Mouse (Mus musculus) hindbrain, embryonic 15.5 days (tissue): Measurements from ENCODE around the gene Hsd17b6. TPM values are rescaled to one million over a fixed set of nuclear protein-coding genes. Genes with fewer than 3 reads are reported as not detected.
A peak's percentile ranks its signal among the peaks of the same experiment; 100 is the strongest.

Experiments
- ATAC-seq: fragments of 200-750 bp; cut with Nextera tagmentation; 2 replicates; pipeline ENCODE4 v1.8.0; 2017; ENCODE audit warnings: low read depth, moderate number of reproducible peaks, moderate TSS enrichment; ENCODE audit not compliant: low FRiP score
- H3K27ac ChIP-seq: fragments of 300-500 bp; sonication (generic); replicated peaks from 2 replicates; pipeline ENCODE4 v1.5.1; 2015; ENCODE audit warnings: mild to moderate bottlenecking, inconsistent platforms
- H3K27me3 ChIP-seq: fragments of 300-500 bp; sonication (generic); 2 replicates; pipeline ENCODE4 v1.6.1; 2015; ENCODE audit warnings: control low read depth, inconsistent platforms
- H3K36me3 ChIP-seq: fragments of 300-500 bp; sonication (generic); 2 replicates; pipeline ENCODE4 v1.6.1; 2015; ENCODE audit warnings: control low read depth, inconsistent platforms
- H3K4me1 ChIP-seq: fragments of 300-500 bp; sonication (generic); replicated peaks from 2 replicates; pipeline ENCODE4 v1.6.1; 2015; ENCODE audit warnings: control low read depth, inconsistent platforms
- H3K4me2 ChIP-seq: fragments of 300-500 bp; sonication (generic); 2 replicates; pipeline ENCODE4 v1.6.1; 2015; ENCODE audit warnings: moderate library complexity, mild to moderate bottlenecking, inconsistent platforms
- H3K4me3 ChIP-seq: fragments of 300-500 bp; sonication (generic); 2 replicates; pipeline ENCODE4 v1.5.1; 2015; ENCODE audit warnings: mild to moderate bottlenecking, inconsistent platforms
- H3K9ac ChIP-seq: fragments of 300-500 bp; sonication (generic); 2 replicates; pipeline ENCODE4 v1.6.1; 2015; ENCODE audit warnings: inconsistent platforms
- H3K9me3 ChIP-seq: fragments of 300-500 bp; sonication (generic); 2 replicates; pipeline ENCODE4 v1.6.1; 2016; ENCODE audit warnings: control low read depth, inconsistent platforms
- WGBS: fragments of 180-500 bp; shearing (Covaris S2); methylation state at CpG from one replicate; pipeline ENCODE4 v1.1.7; 2015; 5-methylcytosine and 5-hydroxymethylcytosine counted together
- polyA plus RNA-seq: library from polyadenylated mRNA; unstranded; fragments of >200 nt; fragmentation: Nextera tagmentation; extraction: Ambion mirVana; gene quantifications from 2 replicates; pipeline ENCODE4 v1.2.1, GENCODE M21; 2015

Hsd17b6 gene
- polyA plus RNA-seq, 1 experiment from 2014 or later: not detected

DNA sequence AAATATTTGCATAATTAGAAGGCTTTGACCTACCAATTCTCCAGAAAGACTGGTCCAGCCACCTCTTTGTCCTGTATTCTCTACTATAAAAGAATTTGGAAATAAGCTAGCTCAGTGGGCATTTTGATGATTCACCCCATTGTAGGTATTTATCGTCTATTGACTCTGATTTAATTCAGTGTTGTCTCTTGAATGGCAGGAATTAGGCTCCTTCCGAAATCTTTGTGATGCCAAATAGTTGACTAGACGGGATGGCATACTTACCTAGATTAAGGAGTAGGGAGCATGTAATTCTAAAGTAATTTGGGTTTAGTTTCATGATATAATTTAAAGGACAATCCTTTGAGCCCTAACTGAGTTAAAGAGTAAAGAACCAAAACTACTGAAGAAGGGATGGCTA, 30.5 kb upstream of the Hsd17b6 start:
- Histone ChIP-seq H3K9ac (no peak overlapping the region), H3K4me3 (no peak overlapping the region), H3K9me3 (no peaks in the 10 kb centered on the region), H3K27ac (no peak overlapping the region), H3K27me3 (no peaks in the 10 kb centered on the region), H3K4me2 (peak overlapping the region; percentile 86), H3K36me3 (peaks cover 22% of the 10 kb centered on the region), H3K4me1 (peaks cover 34% of the 10 kb centered on the region)
- WGBS: 62% methylated on average over 3 of the region's 3 CpGs
- ATAC-seq: no peak

DNA sequence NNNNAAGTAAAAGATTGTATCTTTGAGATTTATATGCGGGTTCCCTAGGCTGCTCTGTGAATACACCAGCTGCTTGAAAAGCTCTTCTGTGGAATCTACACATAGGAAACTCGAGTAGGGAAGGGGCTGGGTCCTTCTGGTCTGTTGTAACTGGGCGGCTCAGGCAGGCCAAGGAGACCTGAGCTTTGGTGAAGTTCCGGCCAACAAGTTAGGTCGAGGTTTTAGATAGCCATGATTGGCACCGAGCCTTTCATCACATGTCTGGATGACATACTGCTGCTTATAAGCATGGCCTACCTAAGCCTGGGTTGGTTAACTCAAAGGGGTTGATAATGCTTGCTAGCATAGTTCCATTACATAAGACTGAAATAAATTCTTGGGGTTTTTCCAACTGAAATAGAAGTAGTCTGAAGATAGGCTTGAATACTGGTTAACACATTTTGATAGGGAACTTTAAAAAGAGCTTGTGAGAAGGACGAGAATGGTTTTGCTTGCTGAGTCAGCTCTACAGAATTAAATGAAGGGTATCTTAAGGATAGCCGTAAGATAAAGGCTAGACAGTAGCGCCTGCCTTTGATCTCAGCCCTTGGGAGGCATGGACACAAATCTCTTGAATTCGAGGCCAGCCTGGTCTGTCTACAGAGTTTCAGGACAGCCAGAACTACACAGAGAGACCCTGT, 29.5 kb upstream of the Hsd17b6 start:
- Histone ChIP-seq H3K36me3 (peaks cover 22% of the 10 kb centered on the region), H3K9ac (peak overlapping the region; percentile 85), H3K4me2 (peak overlapping the region; percentile 86), H3K27me3 (no peaks in the 10 kb centered on the region), H3K4me1 (peaks cover 34% of the 10 kb centered on the region), H3K4me3 (peak overlapping the region; percentile 69), H3K9me3 (no peaks in the 10 kb centered on the region), H3K27ac (peak overlapping the region; percentile 97)
- 6% methylated on average over 10 of the region's 10 CpGs for WGBS
- no peak for ATAC-seq

- no peak for ATAC-seq
- Histone ChIP-seq H3K4me1 (peaks cover 6% of the 10 kb centered on the region), H3K9me3 (no peaks in the 10 kb centered on the region), H3K4me2 (no peak overlapping the region), H3K4me3 (no peak overlapping the region), H3K27ac (no peak overlapping the region), H3K36me3 (peaks cover 20% of the 10 kb centered on the region), H3K27me3 (no peaks in the 10 kb centered on the region), H3K9ac (no peak overlapping the region)
- 93% methylated on average over 2 of the region's 2 CpGs for WGBS
Measured at GRCm38 (mm10) chr10:128030860-128031259, 23.4 kb upstream of the Hsd17b6 start.

DNA sequence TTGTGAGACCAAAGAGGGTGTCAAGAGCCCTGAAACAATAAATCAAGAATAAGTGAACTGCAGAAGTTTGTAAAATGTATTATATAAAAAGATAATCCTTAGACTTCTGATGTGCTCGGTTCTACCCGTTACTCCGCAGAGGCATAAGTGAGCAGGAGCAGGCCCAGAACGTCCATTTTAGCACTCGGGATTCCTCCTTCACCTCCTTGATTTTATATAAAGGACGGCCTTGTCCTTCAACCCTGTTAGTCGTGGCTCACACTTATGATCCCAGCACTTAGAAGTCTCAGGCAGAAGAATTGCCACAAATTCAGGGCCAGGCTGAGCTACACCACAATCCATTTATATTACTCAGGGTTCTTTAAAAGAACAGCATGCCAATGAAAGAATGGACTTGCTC, 22.5 kb upstream of the Hsd17b6 start:
- ATAC-seq: no peak
- Histone ChIP-seq H3K4me1 (peaks cover 5% of the 10 kb centered on the region), H3K9me3 (no peaks in the 10 kb centered on the region), H3K27ac (no peak overlapping the region), H3K36me3 (peaks cover 25% of the 10 kb centered on the region), H3K27me3 (no peaks in the 10 kb centered on the region), H3K4me2 (no peak overlapping the region), H3K4me3 (no peak overlapping the region), H3K9ac (no peak overlapping the region)
- WGBS: 95% methylated on average over 7 of the region's 7 CpGs

- no peak overlapping the region for H3K27ac ChIP-seq
- no peaks in the 10 kb centered on the region for H3K4me1 ChIP-seq
- 97% methylated on average over 10 of the region's 10 CpGs for WGBS
- no peak overlapping the region for H3K4me3 ChIP-seq
- no peak overlapping the region for H3K9ac ChIP-seq
- no peaks in the 10 kb centered on the region for H3K9me3 ChIP-seq
- no peak for ATAC-seq
- H3K27me3 ChIP-seq: no peaks in the 10 kb centered on the region
- peaks cover 32% of the 10 kb centered on the region for H3K36me3 ChIP-seq
- no peak overlapping the region for H3K4me2 ChIP-seq
Measured at GRCm38 (mm10) chr10:128023496-128023895, 16.1 kb upstream of the Hsd17b6 start.

DNA sequence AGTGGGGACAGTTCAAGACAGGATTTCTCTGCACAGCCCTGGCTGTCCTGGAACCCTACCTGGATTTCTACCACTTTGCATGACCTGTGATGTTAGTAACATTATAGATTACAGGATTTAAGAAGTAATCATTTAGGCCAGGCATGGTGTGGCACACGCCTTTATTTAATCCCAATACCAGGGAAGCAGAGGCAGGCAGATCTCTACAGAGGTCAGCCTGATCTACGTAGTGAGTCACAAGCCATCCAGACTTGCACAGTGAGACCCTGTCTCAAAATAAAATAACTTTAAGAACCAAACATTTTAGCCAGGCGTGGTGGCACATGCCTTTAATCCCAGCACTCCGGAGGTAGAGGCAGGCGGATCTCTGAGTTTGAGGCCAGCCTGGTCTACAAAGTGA, 14.8 kb upstream of the Hsd17b6 start:
- Histone ChIP-seq H3K4me3 (no peak overlapping the region), H3K27ac (no peak overlapping the region), H3K4me2 (no peak overlapping the region), H3K36me3 (peaks cover 28% of the 10 kb centered on the region), H3K4me1 (no peaks in the 10 kb centered on the region), H3K9ac (no peak overlapping the region), H3K9me3 (no peaks in the 10 kb centered on the region), H3K27me3 (no peaks in the 10 kb centered on the region)
- WGBS: 96% methylated on average over 5 of the region's 5 CpGs
- ATAC-seq: no peak

DNA sequence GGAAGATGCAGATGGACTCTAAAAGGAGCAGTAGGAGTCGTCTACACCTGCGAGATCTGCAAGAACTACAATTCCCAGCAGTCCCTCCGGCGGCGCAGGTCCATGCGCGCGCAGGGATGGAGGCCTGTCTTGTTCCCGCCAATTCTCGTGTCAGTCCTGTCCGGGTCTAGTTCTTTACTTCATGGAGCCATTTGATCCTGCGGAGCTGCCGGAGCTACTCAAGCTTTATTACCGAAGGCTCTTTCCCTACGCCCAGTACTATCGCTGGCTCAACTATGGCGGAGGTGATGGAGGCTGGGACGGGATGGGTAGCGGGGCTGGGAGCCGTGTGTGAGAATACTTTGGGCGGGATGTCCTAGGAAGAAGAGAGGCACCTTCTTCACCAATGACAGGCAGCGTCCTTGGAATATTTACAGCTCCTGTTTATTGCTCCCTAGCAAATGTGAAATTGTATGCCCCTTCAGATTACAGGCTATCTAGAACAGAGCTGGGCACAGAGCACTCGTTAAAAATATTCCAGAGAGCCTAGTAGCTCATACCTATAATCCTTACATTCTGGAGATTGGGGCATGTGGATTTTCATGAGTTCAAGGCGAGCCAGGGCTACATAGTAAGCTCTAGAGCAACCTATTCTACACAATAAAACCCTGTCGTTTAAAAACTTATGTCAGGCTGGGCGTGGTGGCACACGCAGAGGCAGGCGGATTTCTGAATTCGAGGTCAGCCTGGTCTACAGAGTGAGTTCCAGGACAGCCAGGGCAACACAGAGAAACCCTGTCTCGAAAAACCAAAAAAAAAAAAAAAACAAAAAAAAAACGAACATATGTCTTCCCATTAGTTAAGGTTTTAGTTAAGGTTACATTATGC, 7.9 kb upstream of the Hsd17b6 start, which contains the start of gene Prim1:
Prim1 (plus strand) TSS at position 101 of the 867 bp plus-strand sequence.
- Histone ChIP-seq H3K4me1 (peaks cover 7% of the 10 kb centered on the region; the same call in 1 of the 2 replicates), H3K36me3 (peaks cover 4% of the 10 kb centered on the region; the same call in 1 of the 2 replicates), H3K27me3 (no peaks in the 10 kb centered on the region), H3K4me2 (peak within 1 kb of the TSS; percentile 60), H3K9ac (peak within 1 kb of the TSS; percentile 52), H3K4me3 (peak within 1 kb of the TSS; percentile 67), H3K9me3 (no peaks in the 10 kb centered on the region), H3K27ac (peak within 1 kb of the TSS; percentile 54)
- WGBS: 4% methylated on average over 31 of the region's 31 CpGs
- ATAC-seq: peak; percentile 94

- H3K36me3 ChIP-seq: no peaks in the 10 kb centered on the region
- H3K9me3 ChIP-seq: no peaks in the 10 kb centered on the region
- H3K4me3 ChIP-seq: no peak overlapping the region
- peak; percentile 59; the same call in 1 of the 2 replicates for ATAC-seq
- H3K4me1 ChIP-seq: no peaks in the 10 kb centered on the region
- H3K4me2 ChIP-seq: no peak overlapping the region
- 86% methylated on average over 5 of the region's 5 CpGs for WGBS
- H3K9ac ChIP-seq: no peak overlapping the region
- H3K27me3 ChIP-seq: no peaks in the 10 kb centered on the region
- no peak overlapping the region for H3K27ac ChIP-seq
Measured at GRCm38 (mm10) chr10:128009735-128010134, 2.3 kb upstream of the Hsd17b6 start.

DNA sequence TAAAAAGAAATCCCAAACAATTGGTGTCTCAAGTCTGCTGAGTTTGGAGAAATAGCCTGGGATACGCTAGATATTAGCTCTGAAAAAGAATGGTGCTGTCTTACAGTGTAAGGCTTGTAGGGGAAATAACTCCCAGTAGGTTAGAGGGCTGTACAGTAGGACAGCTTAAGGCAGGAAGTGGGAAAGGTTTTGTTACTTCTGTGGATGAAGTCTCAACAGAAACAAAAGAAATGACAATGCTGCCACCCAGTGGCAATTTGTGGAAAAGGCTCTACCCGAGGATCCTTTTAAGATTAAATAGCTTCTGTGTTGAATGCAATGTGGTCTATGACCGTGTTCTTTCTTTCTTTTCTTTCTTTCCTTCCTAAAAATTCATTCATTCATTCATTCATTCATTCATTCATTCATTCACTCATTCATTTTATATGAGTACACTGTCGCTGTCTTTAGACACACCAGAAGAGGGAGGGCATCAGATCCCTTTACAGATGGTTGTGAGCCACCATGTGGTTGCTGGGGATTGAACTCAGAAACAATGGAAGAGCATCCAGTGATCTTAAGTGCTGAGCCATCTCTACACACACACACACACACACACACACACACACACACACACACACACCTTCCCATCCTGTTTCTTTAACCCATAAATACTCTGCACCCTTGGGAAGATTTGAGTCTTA, 937 bp upstream of the Hsd17b6 start:
- Histone ChIP-seq H3K9me3 (no peaks in the 10 kb centered on the region), H3K4me2 (no peak overlapping the region)
- WGBS: 10% methylated on average over 4 of the region's 4 CpGs

GRCm38 (mm10) chr10:128005479-128005878, 1.9 kb downstream of the Hsd17b6 start:
- ATAC-seq: no peak
- Histone ChIP-seq H3K4me2 (no peak overlapping the region), H3K36me3 (no peaks in the 10 kb centered on the region), H3K4me3 (no peak overlapping the region), H3K27ac (no peak overlapping the region), H3K9ac (no peak overlapping the region), H3K4me1 (no peaks in the 10 kb centered on the region), H3K27me3 (no peaks in the 10 kb centered on the region), H3K9me3 (no peaks in the 10 kb centered on the region)
- WGBS: 91% methylated on average over 8 of the region's 8 CpGs

More for the DNA sequence above, 937 bp upstream of the Hsd17b6 start:
- Histone ChIP-seq H3K4me1 (no peaks in the 10 kb centered on the region), H3K4me3 (no peak overlapping the region), H3K27ac (no peak overlapping the region), H3K27me3 (no peaks in the 10 kb centered on the region), H3K9ac (no peak overlapping the region), H3K36me3 (no peaks in the 10 kb centered on the region)
- ATAC-seq: peak; percentile 79

GRCm38 (mm10) chr10:128004918-128005317, 2.5 kb downstream of the Hsd17b6 start:
- H3K9ac ChIP-seq: no peak overlapping the region
- H3K27me3 ChIP-seq: no peaks in the 10 kb centered on the region
- no peak overlapping the region for H3K4me3 ChIP-seq
- no peak overlapping the region for H3K27ac ChIP-seq
- no peak for ATAC-seq
- H3K36me3 ChIP-seq: no peaks in the 10 kb centered on the region
- H3K4me1 ChIP-seq: no peaks in the 10 kb centered on the region
- H3K9me3 ChIP-seq: no peaks in the 10 kb centered on the region
- no peak overlapping the region for H3K4me2 ChIP-seq
- WGBS: 90% methylated on average over 10 of the region's 10 CpGs
